Mouse (Mus musculus) forebrain, embryonic 14.5 days (tissue): ENCODE data around the gene Uap1. TPM values are rescaled to one million over a fixed set of nuclear protein-coding genes. Genes with fewer than 3 reads are reported as not detected.

Source experiments
- ATAC-seq: fragments of 200-750 bp; cut with Nextera tagmentation; 2 replicates; pipeline ENCODE4 v1.8.0; 2017; ENCODE audit warnings: mild to moderate bottlenecking, moderate library complexity
- DNase-seq: peaks from one replicate; pipeline ENCODE4 v3.0.0-alpha.2; 2015; ENCODE audit warnings: low spot score
- H3K27ac ChIP-seq: fragments of 300-500 bp; sonication (generic); 2 replicates; pipeline ENCODE4 v1.5.1; 2014; ENCODE audit warnings: low read depth, mild to moderate bottlenecking, control low read depth, low read length, moderate library complexity
- H3K27me3 ChIP-seq: fragments of 300-500 bp; sonication (generic); replicated peaks from 2 replicates; pipeline ENCODE4 v1.6.1; 2014; ENCODE audit warnings: low read length, control low read depth, mixed read lengths; ENCODE audit not compliant: control insufficient read depth, insufficient read depth
- H3K36me3 ChIP-seq: fragments of 300-500 bp; sonication (generic); 2 replicates; pipeline ENCODE4 v1.6.1; 2014; ENCODE audit warnings: low read length, control low read depth; ENCODE audit not compliant: control insufficient read depth, insufficient read depth
- H3K4me1 ChIP-seq: fragments of 300-500 bp; sonication (generic); 2 replicates; pipeline ENCODE4 v1.6.1; 2014; ENCODE audit warnings: antibody characterized with exemption, low read length, control low read depth; ENCODE audit not compliant: control insufficient read depth, insufficient read depth
- H3K4me2 ChIP-seq: fragments of 300-500 bp; sonication (generic); 2 replicates; pipeline ENCODE4 v1.6.1; 2014; ENCODE audit warnings: mild to moderate bottlenecking, control low read depth, low read length
- H3K4me3 ChIP-seq: fragments of 300-500 bp; sonication (generic); 2 replicates; pipeline ENCODE4 v1.5.1; 2014; ENCODE audit warnings: low read depth, low read length, control low read depth
- H3K9ac ChIP-seq: fragments of 300-500 bp; sonication (generic); 2 replicates; pipeline ENCODE4 v1.6.1; 2014; ENCODE audit warnings: mild to moderate bottlenecking, low read length, control low read depth, moderate library complexity
- H3K9me3 ChIP-seq: fragments of 300-500 bp; sonication (generic); replicated peaks from 2 replicates; pipeline ENCODE4 v1.6.1; 2016; ENCODE audit warnings: low read length, control low read depth, mixed read lengths; ENCODE audit not compliant: control insufficient read depth
- WGBS: fragments of 180-500 bp; shearing (Covaris S2); extraction: QIAGEN DNeasy Blood & Tissue Kit; methylation state at CpG from one replicate; pipeline ENCODE4 v1.1.7; 2014; 5-methylcytosine and 5-hydroxymethylcytosine counted together
- polyA plus RNA-seq: library from polyadenylated mRNA; unstranded; fragments of >200 nt; fragmentation: Nextera tagmentation; extraction: Ambion mirVana; gene quantifications from 2 replicates; pipeline ENCODE4 v1.2.1, GENCODE M21; 2014

Gene Uap1
- polyA plus RNA-seq, 1 experiment from 2014 or later, result 57.9 TPM

- Histone ChIP-seq H3K27me3 (no peaks in the 10 kb centered on the region), H3K4me2 (no peak overlapping the region), H3K4me3 (no peak overlapping the region), H3K9ac (no peak overlapping the region), H3K9me3 (no peaks in the 10 kb centered on the region), H3K27ac (no peak overlapping the region), H3K4me1 (no peaks in the 10 kb centered on the region), H3K36me3 (peaks cover 85% of the 10 kb centered on the region)
- WGBS, result 97% methylated on average over 6 of the region's 6 CpGs
- ATAC-seq (no peak), DNase-seq (no peak)
Observed at GRCm38 (mm10) chr1:170206395-170206794, 31.6 kb upstream of the Uap1 start.

DNA sequence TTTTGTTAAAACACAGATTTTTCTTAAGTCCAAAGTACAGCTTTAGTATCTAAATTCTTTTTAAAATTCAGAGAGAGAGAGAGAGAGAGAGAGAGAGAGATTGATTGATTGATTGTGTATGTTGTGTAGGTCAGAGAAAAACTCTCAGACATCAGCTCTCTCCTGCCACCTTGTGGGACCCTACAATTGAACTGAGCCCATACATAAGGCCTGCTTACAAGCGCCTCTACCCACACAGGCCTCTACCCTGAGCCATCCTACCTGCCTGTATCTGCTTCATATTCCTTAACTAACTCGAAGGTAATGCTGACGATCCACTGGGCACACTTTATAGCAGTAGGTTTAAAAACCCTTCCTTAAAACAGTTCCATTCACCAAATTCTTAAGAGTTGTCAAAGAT lies 25.6 kb upstream of the Uap1 start:
- H3K36me3 ChIP-seq, result peaks cover 82% of the 10 kb centered on the region
- no peak overlapping the region for H3K9ac ChIP-seq
- H3K9me3 ChIP-seq, result no peaks in the 10 kb centered on the region
- H3K27me3 ChIP-seq, result no peaks in the 10 kb centered on the region
- DNase-seq, result peak; percentile 44
- 82% methylated on average over 3 of the region's 3 CpGs for WGBS
- H3K27ac ChIP-seq, result no peak overlapping the region
- H3K4me1 ChIP-seq, result no peaks in the 10 kb centered on the region
- no peak overlapping the region for H3K4me3 ChIP-seq
- no peak overlapping the region for H3K4me2 ChIP-seq
- ATAC-seq, result no peak

GRCm38 (mm10) chr1:170196211-170196610 lies 21.5 kb upstream of the Uap1 start:
- Histone ChIP-seq H3K9me3 (no peaks in the 10 kb centered on the region), H3K27ac (no peak overlapping the region)
- ATAC-seq, result no peak

GRCm38 (mm10) chr1:170191925-170192324 lies 17.2 kb upstream of the Uap1 start:
- Histone ChIP-seq H3K9me3 (no peaks in the 10 kb centered on the region), H3K4me3 (no peak overlapping the region), H3K4me1 (no peaks in the 10 kb centered on the region), H3K27me3 (no peaks in the 10 kb centered on the region), H3K9ac (no peak overlapping the region), H3K27ac (no peak overlapping the region), H3K36me3 (peaks cover 44% of the 10 kb centered on the region), H3K4me2 (no peak overlapping the region)
- WGBS, result 93% methylated on average over 1 of the region's 1 CpGs
- DNase-seq (no peak), ATAC-seq (no peak)

More at GRCm38 (mm10) chr1:170196211-170196610, 21.5 kb upstream of the Uap1 start:
- 95% methylated on average over 8 of the region's 8 CpGs for WGBS
- peaks cover 80% of the 10 kb centered on the region for H3K36me3 ChIP-seq
- H3K4me1 ChIP-seq, result no peaks in the 10 kb centered on the region
- no peak overlapping the region for H3K9ac ChIP-seq
- H3K4me2 ChIP-seq, result no peak overlapping the region
- no peaks in the 10 kb centered on the region for H3K27me3 ChIP-seq
- DNase-seq, result no peak
- H3K4me3 ChIP-seq, result no peak overlapping the region

- H3K9me3 ChIP-seq, result no peaks in the 10 kb centered on the region
- ATAC-seq (no peak), DNase-seq (no peak)
- H3K27me3 ChIP-seq, result no peaks in the 10 kb centered on the region
- no peak overlapping the region for H3K27ac ChIP-seq
- no peak overlapping the region for H3K4me3 ChIP-seq
- no peak overlapping the region for H3K4me2 ChIP-seq
- no peak overlapping the region for H3K9ac ChIP-seq
- 92% methylated on average over 4 of the region's 4 CpGs for WGBS
- peaks cover 27% of the 10 kb centered on the region for H3K36me3 ChIP-seq
- no peaks in the 10 kb centered on the region for H3K4me1 ChIP-seq
Observed at GRCm38 (mm10) chr1:170190225-170190624, 15.5 kb upstream of the Uap1 start.

GRCm38 (mm10) chr1:170188601-170189000 lies 13.8 kb upstream of the Uap1 start:
- DNase-seq, result no peak
- Histone ChIP-seq H3K27me3 (no peaks in the 10 kb centered on the region), H3K4me1 (no peaks in the 10 kb centered on the region), H3K4me2 (no peak overlapping the region), H3K9ac (no peak overlapping the region), H3K27ac (no peak overlapping the region), H3K36me3 (peaks cover 13% of the 10 kb centered on the region), H3K9me3 (no peaks in the 10 kb centered on the region), H3K4me3 (no peak overlapping the region)
- WGBS, result 83% methylated on average over 11 of the region's 11 CpGs
- ATAC-seq, result no peak

DNA sequence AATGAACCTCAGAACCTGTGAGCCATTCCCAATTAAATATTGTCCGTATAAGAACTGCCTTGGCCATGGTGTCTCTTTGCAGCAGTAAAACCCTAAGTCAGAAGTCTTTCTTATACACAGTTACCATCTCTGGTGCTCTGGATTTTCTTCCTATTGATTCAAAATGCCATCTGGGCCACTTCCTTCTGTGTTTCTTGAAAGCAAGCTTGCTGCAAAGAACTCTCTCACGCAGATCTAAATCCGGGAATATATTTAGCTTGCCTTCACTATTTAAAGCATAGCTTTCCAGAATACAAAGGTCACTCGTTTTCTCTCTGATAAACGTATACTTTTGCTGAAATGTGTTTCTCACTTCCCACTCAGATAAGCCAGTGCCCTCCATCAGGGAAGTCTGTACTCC lies 11.8 kb upstream of the Uap1 start:
- Histone ChIP-seq H3K27ac (no peak overlapping the region), H3K36me3 (no peaks in the 10 kb centered on the region), H3K9me3 (no peaks in the 10 kb centered on the region), H3K4me1 (no peaks in the 10 kb centered on the region), H3K27me3 (no peaks in the 10 kb centered on the region), H3K9ac (no peak overlapping the region), H3K4me2 (no peak overlapping the region), H3K4me3 (no peak overlapping the region)
- ATAC-seq (no peak), DNase-seq (no peak)
- WGBS, result 88% methylated on average over 5 of the region's 5 CpGs

- Histone ChIP-seq H3K4me1 (no peaks in the 10 kb centered on the region), H3K4me3 (no peak overlapping the region), H3K9me3 (no peaks in the 10 kb centered on the region), H3K4me2 (no peak overlapping the region), H3K36me3 (no peaks in the 10 kb centered on the region), H3K9ac (no peak overlapping the region), H3K27ac (no peak overlapping the region), H3K27me3 (no peaks in the 10 kb centered on the region)
- ATAC-seq, result no peak
- 93% methylated on average over 3 of the region's 3 CpGs for WGBS
- no peak for DNase-seq
Observed at GRCm38 (mm10) chr1:170185137-170185536, 10.4 kb upstream of the Uap1 start.

GRCm38 (mm10) chr1:170182706-170183105 lies 7.9 kb upstream of the Uap1 start:
- H3K4me3 ChIP-seq, result no peak overlapping the region
- H3K9ac ChIP-seq, result no peak overlapping the region
- H3K27me3 ChIP-seq, result no peaks in the 10 kb centered on the region
- ATAC-seq (no peak), DNase-seq (no peak)
- H3K36me3 ChIP-seq, result no peaks in the 10 kb centered on the region
- no peak overlapping the region for H3K4me2 ChIP-seq
- H3K27ac ChIP-seq, result no peak overlapping the region
- no peaks in the 10 kb centered on the region for H3K4me1 ChIP-seq
- no peaks in the 10 kb centered on the region for H3K9me3 ChIP-seq
